Mouse (Mus musculus): ENCODE data around the gene Cacna1d. TPM values are rescaled to one million over a fixed set of nuclear protein-coding genes. Genes with fewer than 3 reads are reported as not detected.

Gene Cacna1d
- polyA plus RNA-seq, 1 experiment from 2014 or later: 7.0 TPM

- H3K4me2 ChIP-seq: no peak overlapping the region
- H3K9ac ChIP-seq: no peak overlapping the region
- 93% methylated on average over 8 of the region's 8 CpGs for WGBS
- no peaks in the 10 kb centered on the region for H3K27me3 ChIP-seq
- H3K36me3 ChIP-seq: no peaks in the 10 kb centered on the region
- ATAC-seq (ENCODE audit: low read depth): no peak
- no peaks in the 10 kb centered on the region for H3K9me3 ChIP-seq
- no peaks in the 10 kb centered on the region; the same call in 1 of the 2 replicates for H3K4me1 ChIP-seq (replicated peaks)
- H3K4me3 ChIP-seq: no peak overlapping the region
- no peak overlapping the region for H3K27ac ChIP-seq (replicated peaks)
Measured at GRCm38 (mm10) chr14:30017794-30018462, 473.3 kb downstream of the Cacna1d start.

- Histone ChIP-seq H3K9ac (no peak overlapping the region), H3K9me3 (no peaks in the 10 kb centered on the region), H3K36me3 (no peaks in the 10 kb centered on the region), H3K27me3 (no peaks in the 10 kb centered on the region), H3K4me1 (replicated peaks) (no peaks in the 10 kb centered on the region; the same call in 1 of the 2 replicates), H3K4me2 (no peak overlapping the region), H3K27ac (replicated peaks) (no peak overlapping the region), H3K4me3 (no peak overlapping the region)
- WGBS: 89% methylated on average over 5 of the region's 5 CpGs
- no peak for ATAC-seq (ENCODE audit: low read depth)
Measured at GRCm38 (mm10) chr14:30016666-30017065, 474.6 kb downstream of the Cacna1d start.

GRCm38 (mm10) chr14:30015008-30015407 is 476.2 kb downstream of the Cacna1d start:
- ATAC-seq (ENCODE audit: low read depth): no peak
- 74% methylated on average over 1 of the region's 1 CpGs for WGBS

GRCm38 (mm10) chr14:30014487-30014886 is 476.8 kb downstream of the Cacna1d start:
- Histone ChIP-seq H3K9me3 (no peaks in the 10 kb centered on the region), H3K27ac (replicated peaks) (no peak overlapping the region), H3K9ac (no peak overlapping the region), H3K4me3 (no peak overlapping the region), H3K4me1 (replicated peaks) (no peaks in the 10 kb centered on the region; the same call in 1 of the 2 replicates), H3K4me2 (no peak overlapping the region), H3K27me3 (peaks cover 15% of the 10 kb centered on the region), H3K36me3 (no peaks in the 10 kb centered on the region)
- no peak for ATAC-seq (ENCODE audit: low read depth)
- 61% methylated on average over 10 of the region's 10 CpGs for WGBS

More at GRCm38 (mm10) chr14:30015008-30015407, 476.2 kb downstream of the Cacna1d start:
- Histone ChIP-seq H3K4me3 (no peak overlapping the region), H3K4me2 (no peak overlapping the region), H3K27me3 (peaks cover 10% of the 10 kb centered on the region), H3K9me3 (no peaks in the 10 kb centered on the region), H3K36me3 (no peaks in the 10 kb centered on the region), H3K4me1 (replicated peaks) (no peaks in the 10 kb centered on the region; the same call in 1 of the 2 replicates), H3K27ac (replicated peaks) (no peak overlapping the region), H3K9ac (no peak overlapping the region)

GRCm38 (mm10) chr14:30011886-30012560 is 479.2 kb downstream of the Cacna1d start:
- no peaks in the 10 kb centered on the region for H3K36me3 ChIP-seq
- H3K27ac ChIP-seq (replicated peaks): no peak overlapping the region
- no peak overlapping the region for H3K9ac ChIP-seq
- H3K4me3 ChIP-seq: no peak overlapping the region
- no peak for ATAC-seq (ENCODE audit: low read depth)
- peaks cover 10% of the 10 kb centered on the region for H3K4me1 ChIP-seq (replicated peaks)
- no peaks in the 10 kb centered on the region for H3K9me3 ChIP-seq
- no peak overlapping the region for H3K4me2 ChIP-seq
- WGBS: 79% methylated on average over 10 of the region's 10 CpGs
- peaks cover 35% of the 10 kb centered on the region for H3K27me3 ChIP-seq

GRCm38 (mm10) chr14:30009864-30010560 is 481.2 kb downstream of the Cacna1d start:
- Histone ChIP-seq H3K36me3 (no peaks in the 10 kb centered on the region), H3K27ac (replicated peaks) (no peak overlapping the region), H3K9me3 (no peaks in the 10 kb centered on the region), H3K4me3 (no peak overlapping the region), H3K4me1 (replicated peaks) (peaks cover 10% of the 10 kb centered on the region), H3K9ac (no peak overlapping the region), H3K4me2 (no peak overlapping the region), H3K27me3 (peaks cover 35% of the 10 kb centered on the region)
- WGBS: 84% methylated on average over 10 of the region's 10 CpGs
- ATAC-seq (ENCODE audit: low read depth): no peak

GRCm38 (mm10) chr14:30008733-30009575 is 482.3 kb downstream of the Cacna1d start, which contains the start of the genes Il17rb and Chdh:
Gene Il17rb, minus strand, starts transcription at chr14:30008896.
Gene Chdh, plus strand, starts transcription at chr14:30009023.
- peak; percentile 75 for ATAC-seq (ENCODE audit: low read depth)
- Histone ChIP-seq H3K4me2 (peak within 1 kb of the TSS; percentile 85), H3K27me3 (peaks cover 35% of the 10 kb centered on the region), H3K9me3 (no peaks in the 10 kb centered on the region), H3K9ac (peak within 1 kb of the TSS; percentile 65), H3K36me3 (no peaks in the 10 kb centered on the region), H3K4me3 (peak within 1 kb of the TSS; percentile 45), H3K27ac (replicated peaks) (no peak within 1 kb of the TSS), H3K4me1 (replicated peaks) (peaks cover 10% of the 10 kb centered on the region)
- 9% methylated on average over 54 of the region's 54 CpGs for WGBS

- Histone ChIP-seq H3K27me3 (no peaks in the 10 kb centered on the region), H3K4me1 (replicated peaks) (no peaks in the 10 kb centered on the region), H3K4me2 (no peak overlapping the region), H3K36me3 (peaks cover 36% of the 10 kb centered on the region), H3K27ac (replicated peaks) (no peak overlapping the region), H3K9me3 (no peaks in the 10 kb centered on the region), H3K9ac (no peak overlapping the region), H3K4me3 (no peak overlapping the region)
- ATAC-seq (ENCODE audit: low read depth): no peak
- WGBS: 93% methylated on average over 3 of the region's 3 CpGs
Measured at GRCm38 (mm10) chr14:29999475-29999811, 491.8 kb downstream of the Cacna1d start.

GRCm38 (mm10) chr14:29998747-29999474 is 492.3 kb downstream of the Cacna1d start:
- no peak overlapping the region for H3K9ac ChIP-seq
- WGBS: 73% methylated on average over 13 of the region's 13 CpGs
- no peaks in the 10 kb centered on the region for H3K4me1 ChIP-seq (replicated peaks)
- H3K27me3 ChIP-seq: no peaks in the 10 kb centered on the region
- H3K9me3 ChIP-seq: no peaks in the 10 kb centered on the region
- no peak overlapping the region for H3K27ac ChIP-seq (replicated peaks)
- H3K4me2 ChIP-seq: no peak overlapping the region
- ATAC-seq (ENCODE audit: low read depth): no peak
- peaks cover 41% of the 10 kb centered on the region for H3K36me3 ChIP-seq
- H3K4me3 ChIP-seq: no peak overlapping the region

GRCm38 (mm10) chr14:29997345-29997744 is 493.9 kb downstream of the Cacna1d start:
- peaks cover 57% of the 10 kb centered on the region for H3K36me3 ChIP-seq

More at GRCm38 (mm10) chr14:29997345-29997744, 493.9 kb downstream of the Cacna1d start:
- Histone ChIP-seq H3K4me3 (no peak overlapping the region), H3K9ac (no peak overlapping the region), H3K9me3 (no peaks in the 10 kb centered on the region), H3K27me3 (no peaks in the 10 kb centered on the region), H3K27ac (replicated peaks) (no peak overlapping the region), H3K4me2 (no peak overlapping the region), H3K4me1 (replicated peaks) (no peaks in the 10 kb centered on the region)
- no peak for ATAC-seq (ENCODE audit: low read depth)
